Mouse (Mus musculus) hindlimb bud, embryonic 11.5 days (tissue): Measurements from ENCODE around the gene Clcn6.

Source experiments
- DNase-seq: peaks from one replicate; pipeline ENCODE4 v3.0.0-alpha.2; 2012; ENCODE audit warnings: low read depth, low spot score; ENCODE audit errors: extremely low spot score

Clcn6 gene

GRCm38 (mm10) chr4:147995311-147995710, 43.3 kb downstream of the Clcn6 start:
- DNase-seq = no peak

GRCm38 (mm10) chr4:147993571-147994095, 45.0 kb downstream of the Clcn6 start:
- no peak for DNase-seq

- DNase-seq = peak; percentile 44
These were observed 53.2 kb downstream of the Clcn6 start, which contains the start of gene Nppb for GRCm38 (mm10) chr4:147985205-147986132. TSS of gene Nppb (plus strand) at chr4:147985788.

- no peak for DNase-seq
These were observed 59.2 kb downstream of the Clcn6 start for GRCm38 (mm10) chr4:147979441-147979860.

- DNase-seq = no peak
These were observed 60.2 kb downstream of the Clcn6 start for GRCm38 (mm10) chr4:147978391-147978790.

GRCm38 (mm10) chr4:147977726-147978125, 60.9 kb downstream of the Clcn6 start:
- DNase-seq = no peak

- DNase-seq = no peak
These were observed 62.4 kb downstream of the Clcn6 start for GRCm38 (mm10) chr4:147976237-147976636.

GRCm38 (mm10) chr4:147969337-147969736, 69.3 kb downstream of the Clcn6 start:
- DNase-seq = no peak

GRCm38 (mm10) chr4:147968816-147969215, 69.8 kb downstream of the Clcn6 start:
- no peak for DNase-seq

GRCm38 (mm10) chr4:147965712-147966111, 72.9 kb downstream of the Clcn6 start:
- no peak for DNase-seq

- DNase-seq = no peak
These were observed 75.0 kb downstream of the Clcn6 start for GRCm38 (mm10) chr4:147963623-147964022.

GRCm38 (mm10) chr4:147962781-147963180, 75.8 kb downstream of the Clcn6 start:
- DNase-seq = no peak

GRCm38 (mm10) chr4:147959881-147960831, 78.5 kb downstream of the Clcn6 start:
- no peak for DNase-seq

- no peak for DNase-seq
These were observed 81.5 kb downstream of the Clcn6 start for GRCm38 (mm10) chr4:147957141-147957540.
